Mouse (Mus musculus) liver, embryonic 16.5 days (tissue): ENCODE data around the gene Cited4. TPM values are rescaled to one million over a fixed set of nuclear protein-coding genes. Genes with fewer than 3 reads are reported as not detected.

Experiments used
- ATAC-seq: fragments of 200-750 bp; cut with Nextera tagmentation; 2 replicates; pipeline ENCODE4 v1.8.0; 2017; ENCODE audit warnings: low read depth, mild to moderate bottlenecking, moderate number of reproducible peaks, moderate library complexity
- H3K27ac ChIP-seq: fragments of 300-500 bp; sonication (generic); 2 replicates; pipeline ENCODE4 v1.5.1; 2014; ENCODE audit warnings: mild to moderate bottlenecking, low read length
- H3K27me3 ChIP-seq: fragments of 300-500 bp; sonication (generic); 2 replicates; pipeline ENCODE4 v1.6.1; 2014; ENCODE audit warnings: low read depth, low read length, mixed read lengths; ENCODE audit not compliant: control insufficient read depth, insufficient read depth
- H3K36me3 ChIP-seq: fragments of 300-500 bp; sonication (generic); 2 replicates; pipeline ENCODE4 v1.6.1; 2014; ENCODE audit warnings: mild to moderate bottlenecking; ENCODE audit not compliant: control insufficient read depth, insufficient read depth
- H3K4me1 ChIP-seq: fragments of 300-500 bp; sonication (generic); 2 replicates; pipeline ENCODE4 v1.6.1; 2014; ENCODE audit warnings: low read depth, low read length, mixed read lengths; ENCODE audit not compliant: control insufficient read depth
- H3K4me2 ChIP-seq: fragments of 300-500 bp; sonication (generic); 2 replicates; pipeline ENCODE4 v1.6.1; 2014; ENCODE audit warnings: low read depth, low read length, mixed read lengths
- H3K4me3 ChIP-seq: fragments of 300-500 bp; sonication (generic); 2 replicates; pipeline ENCODE4 v1.5.1; 2014; ENCODE audit warnings: low read depth, mild to moderate bottlenecking, low read length
- H3K9ac ChIP-seq: fragments of 300-500 bp; sonication (generic); 2 replicates; pipeline ENCODE4 v1.6.1; 2014; ENCODE audit warnings: low read depth, low read length
- H3K9me3 ChIP-seq: fragments of 300-500 bp; sonication (generic); replicated peaks from 2 replicates; pipeline ENCODE4 v1.6.1; 2016; ENCODE audit warnings: low read length; ENCODE audit not compliant: control insufficient read depth
- WGBS: fragments of 180-500 bp; shearing (Covaris S2); extraction: QIAGEN DNeasy Blood & Tissue Kit; methylation state at CpG from one replicate; pipeline ENCODE4 v1.1.7; 2014; ENCODE audit not compliant: insufficient replicate concordance; 5-methylcytosine and 5-hydroxymethylcytosine counted together
- polyA plus RNA-seq: library from polyadenylated mRNA; unstranded; fragments of >200 nt; fragmentation: Nextera tagmentation; extraction: Ambion mirVana; gene quantifications from 2 replicates; pipeline ENCODE4 v1.2.1, GENCODE M21; 2015

The Cited4 gene
- polyA plus RNA-seq, 1 experiment from 2014 or later: 44.1 TPM

DNA sequence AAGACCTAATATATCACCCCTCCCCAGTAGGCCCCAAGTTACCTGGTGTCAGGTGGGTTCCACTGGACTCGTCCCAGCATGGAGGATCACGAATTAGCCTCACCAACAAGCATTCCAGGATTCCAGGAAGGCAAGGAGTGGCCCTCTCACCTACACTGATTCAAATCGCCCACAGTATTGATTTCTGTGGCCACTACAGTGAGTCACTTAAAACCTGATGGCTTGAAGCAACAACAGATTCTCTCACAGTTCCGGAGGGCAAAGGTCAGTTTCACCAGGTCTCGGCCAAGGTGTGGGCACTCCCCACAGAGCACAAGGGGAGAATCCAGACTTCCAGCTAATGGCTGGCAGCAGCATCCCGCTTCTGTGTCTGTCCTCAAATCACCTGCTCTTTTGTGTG lies 22.9 kb downstream of the Cited4 start:
- WGBS: 44% methylated on average over 6 of the region's 6 CpGs
- peaks cover 4% of the 10 kb centered on the region; the same call in 1 of the 2 replicates for H3K27me3 ChIP-seq
- H3K9me3 ChIP-seq: no peaks in the 10 kb centered on the region
- no peak overlapping the region for H3K4me2 ChIP-seq
- H3K9ac ChIP-seq: no peak overlapping the region
- no peak overlapping the region for H3K4me3 ChIP-seq
- no peak for ATAC-seq
- no peaks in the 10 kb centered on the region for H3K4me1 ChIP-seq
- no peaks in the 10 kb centered on the region for H3K36me3 ChIP-seq
- no peak overlapping the region for H3K27ac ChIP-seq

DNA sequence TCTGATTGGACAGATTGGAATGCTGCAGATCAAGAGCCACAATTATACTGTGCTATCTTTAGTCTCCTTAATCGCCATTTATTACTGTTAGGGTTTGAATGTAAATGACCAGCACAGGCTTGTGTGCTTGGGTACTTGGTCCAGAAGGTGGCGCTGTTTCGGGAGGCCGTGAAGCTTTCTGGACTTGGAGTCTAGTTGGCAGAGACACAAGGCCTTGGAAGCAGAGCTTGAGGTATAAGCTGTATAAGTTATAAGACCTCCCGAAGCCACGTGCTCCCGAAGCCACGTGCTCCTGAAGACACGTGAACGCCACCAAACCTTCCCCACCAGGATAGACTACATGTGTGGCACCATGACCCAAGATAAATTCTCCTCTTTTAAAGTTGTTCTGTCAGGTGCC lies 26.3 kb downstream of the Cited4 start:
- Histone ChIP-seq H3K4me3 (no peak overlapping the region), H3K27ac (no peak overlapping the region), H3K4me1 (no peaks in the 10 kb centered on the region; the same call in 1 of the 2 replicates), H3K9ac (no peak overlapping the region), H3K4me2 (no peak overlapping the region), H3K36me3 (no peaks in the 10 kb centered on the region), H3K9me3 (no peaks in the 10 kb centered on the region), H3K27me3 (peaks cover 13% of the 10 kb centered on the region)
- WGBS: 39% methylated on average over 10 of the region's 10 CpGs
- ATAC-seq: no peak

DNA sequence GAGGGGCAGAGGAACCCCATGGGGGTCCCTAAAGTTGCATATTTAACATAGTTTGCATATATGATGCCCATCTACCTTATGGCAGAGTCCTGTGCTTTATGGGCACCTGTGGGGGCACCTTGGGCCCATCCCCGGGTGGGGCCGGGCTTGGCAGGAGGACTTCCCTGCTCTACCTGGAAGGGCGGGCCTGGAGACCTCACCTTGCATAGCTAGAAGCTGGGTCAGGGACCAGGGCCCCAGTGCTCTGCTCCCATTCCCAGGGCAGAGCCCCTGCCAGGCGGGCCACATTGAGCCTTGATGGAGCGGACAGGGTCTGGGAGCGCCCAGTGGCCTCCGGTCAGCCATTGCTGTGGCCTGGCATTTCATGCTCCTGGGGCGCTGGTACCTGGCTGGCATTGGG lies 31.0 kb downstream of the Cited4 start:
- H3K9me3 ChIP-seq: no peaks in the 10 kb centered on the region
- no peak overlapping the region for H3K9ac ChIP-seq
- H3K4me1 ChIP-seq: peaks cover 3% of the 10 kb centered on the region
- no peak overlapping the region for H3K4me2 ChIP-seq
- ATAC-seq: no peak
- 85% methylated on average over 8 of the region's 8 CpGs for WGBS
- H3K27ac ChIP-seq: no peak overlapping the region
- no peaks in the 10 kb centered on the region for H3K36me3 ChIP-seq
- H3K27me3 ChIP-seq: peaks cover 32% of the 10 kb centered on the region
- H3K4me3 ChIP-seq: no peak overlapping the region

DNA sequence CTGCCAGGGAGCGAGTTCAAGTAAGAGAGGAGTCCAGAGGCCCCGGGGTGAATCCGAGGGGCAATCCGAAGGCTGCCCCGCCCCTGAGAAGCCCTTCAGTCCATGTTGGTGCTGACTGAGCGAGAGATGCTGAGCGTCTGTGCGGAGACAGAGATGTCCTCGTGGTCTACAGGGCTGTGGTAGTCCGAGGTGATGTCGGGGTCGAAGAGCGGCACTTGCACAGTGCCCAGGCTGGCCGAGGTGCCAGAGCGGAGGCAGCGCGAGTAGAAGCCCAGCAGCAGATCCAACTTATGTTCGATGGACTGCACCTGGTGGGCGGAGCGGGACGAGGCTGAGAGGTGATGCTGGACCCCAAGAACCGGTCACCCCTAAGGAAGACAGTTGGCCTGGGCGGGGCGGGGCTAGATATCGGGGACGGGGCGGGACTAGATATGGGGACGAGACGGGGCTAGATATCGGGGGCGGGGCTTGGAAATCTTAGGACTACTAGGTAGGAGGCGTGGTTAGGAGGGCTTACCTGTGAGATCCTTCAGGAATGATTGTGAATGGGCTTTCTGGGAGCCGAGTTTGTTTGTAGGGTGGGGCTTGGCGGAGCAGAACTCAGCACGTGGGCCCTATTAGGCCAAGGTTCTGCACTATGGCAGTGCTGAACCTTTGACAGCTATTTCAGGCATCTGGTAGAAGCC lies 31.6 kb downstream of the Cited4 start:
- WGBS: 14% methylated on average over 35 of the region's 35 CpGs
- ATAC-seq: peak; percentile 48; the same call in 1 of the 2 replicates

DNA sequence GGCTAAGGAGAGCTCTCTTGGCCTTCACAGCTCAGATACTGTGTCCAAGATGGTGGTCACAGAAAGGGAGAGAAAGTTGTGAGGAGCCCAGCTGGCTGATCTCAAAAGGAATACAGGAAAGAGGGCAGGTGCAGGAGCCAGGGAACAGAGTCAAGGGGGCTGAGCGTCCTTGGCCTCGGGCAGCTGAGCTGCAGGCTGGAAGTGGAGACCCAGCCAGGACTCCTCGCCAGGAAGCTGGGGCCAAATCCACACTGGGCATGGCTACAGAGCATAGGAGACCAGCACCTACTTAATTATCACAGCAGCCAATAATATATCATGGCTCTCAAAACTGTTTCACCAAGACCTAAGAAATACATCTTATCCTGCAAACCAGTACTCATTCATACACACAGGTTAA lies 34.8 kb downstream of the Cited4 start:
- H3K4me2 ChIP-seq: no peak overlapping the region
- no peak overlapping the region for H3K4me3 ChIP-seq
- no peak for ATAC-seq
- H3K36me3 ChIP-seq: no peaks in the 10 kb centered on the region
- H3K4me1 ChIP-seq: peaks cover 3% of the 10 kb centered on the region
- H3K27me3 ChIP-seq: peaks cover 26% of the 10 kb centered on the region
- WGBS: 67% methylated on average over 3 of the region's 3 CpGs
- no peak overlapping the region for H3K27ac ChIP-seq
- no peaks in the 10 kb centered on the region for H3K9me3 ChIP-seq
- no peak overlapping the region for H3K9ac ChIP-seq

More for the DNA sequence above, 31.6 kb downstream of the Cited4 start:
- Histone ChIP-seq H3K4me1 (peaks cover 3% of the 10 kb centered on the region), H3K27me3 (peaks cover 31% of the 10 kb centered on the region), H3K36me3 (no peaks in the 10 kb centered on the region), H3K4me3 (no peak overlapping the region), H3K4me2 (0 out of 2 replicates have a peak overlapping the region, but pooled peaks have one; percentile 22), H3K9ac (no peak overlapping the region), H3K27ac (no peak overlapping the region), H3K9me3 (no peaks in the 10 kb centered on the region)

DNA sequence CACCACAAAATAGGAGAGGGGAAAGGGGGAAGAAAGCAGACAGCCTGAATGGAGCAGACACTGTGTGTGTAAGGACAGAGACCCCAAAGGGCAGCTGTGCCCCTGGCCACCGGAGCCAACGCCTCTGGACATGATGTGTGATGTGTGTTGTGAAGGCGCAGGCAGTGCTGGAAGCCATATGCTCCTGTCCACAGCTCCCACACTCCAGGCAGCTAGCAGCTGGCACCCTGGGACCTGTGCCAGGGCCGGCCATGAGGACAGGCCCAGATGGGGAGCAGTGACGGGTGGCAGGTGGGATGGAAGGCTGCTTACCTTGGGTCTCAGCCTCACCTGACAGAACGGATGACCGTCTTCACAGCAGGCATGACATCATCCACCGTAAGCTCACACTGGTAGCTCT lies 35.7 kb downstream of the Cited4 start:
- no peak overlapping the region for H3K4me3 ChIP-seq
- no peak for ATAC-seq
- no peak overlapping the region for H3K4me2 ChIP-seq
- no peak overlapping the region for H3K9ac ChIP-seq
- H3K36me3 ChIP-seq: no peaks in the 10 kb centered on the region
- H3K27ac ChIP-seq: no peak overlapping the region
- H3K4me1 ChIP-seq: peaks cover 3% of the 10 kb centered on the region
- H3K9me3 ChIP-seq: no peaks in the 10 kb centered on the region
- 53% methylated on average over 8 of the region's 8 CpGs for WGBS
- peaks cover 26% of the 10 kb centered on the region for H3K27me3 ChIP-seq

DNA sequence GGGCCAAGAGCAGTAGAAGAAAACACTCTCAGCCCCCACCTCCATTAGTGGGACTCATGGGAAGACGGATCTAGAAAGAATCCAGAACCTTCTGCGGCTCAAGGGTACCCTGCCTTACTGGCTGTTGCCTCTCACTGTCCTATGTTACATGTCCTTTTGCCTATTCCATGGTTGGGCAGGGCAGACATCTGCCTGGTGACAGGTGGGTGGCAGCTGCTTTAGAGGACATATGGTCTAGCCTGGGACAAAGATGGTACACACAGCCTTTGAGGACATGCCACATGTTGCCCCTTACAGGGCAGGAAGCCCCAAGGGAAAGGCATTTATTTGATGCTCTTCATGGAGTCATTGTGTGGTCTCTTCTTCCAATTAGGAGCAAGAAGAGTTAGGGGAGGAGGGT lies 36.1 kb downstream of the Cited4 start:
- Histone ChIP-seq H3K4me2 (no peak overlapping the region), H3K9ac (no peak overlapping the region), H3K4me1 (peaks cover 3% of the 10 kb centered on the region), H3K27me3 (peaks cover 21% of the 10 kb centered on the region), H3K9me3 (no peaks in the 10 kb centered on the region), H3K4me3 (no peak overlapping the region), H3K36me3 (no peaks in the 10 kb centered on the region), H3K27ac (no peak overlapping the region)
- 72% methylated on average over 2 of the region's 2 CpGs for WGBS
- ATAC-seq: no peak

DNA sequence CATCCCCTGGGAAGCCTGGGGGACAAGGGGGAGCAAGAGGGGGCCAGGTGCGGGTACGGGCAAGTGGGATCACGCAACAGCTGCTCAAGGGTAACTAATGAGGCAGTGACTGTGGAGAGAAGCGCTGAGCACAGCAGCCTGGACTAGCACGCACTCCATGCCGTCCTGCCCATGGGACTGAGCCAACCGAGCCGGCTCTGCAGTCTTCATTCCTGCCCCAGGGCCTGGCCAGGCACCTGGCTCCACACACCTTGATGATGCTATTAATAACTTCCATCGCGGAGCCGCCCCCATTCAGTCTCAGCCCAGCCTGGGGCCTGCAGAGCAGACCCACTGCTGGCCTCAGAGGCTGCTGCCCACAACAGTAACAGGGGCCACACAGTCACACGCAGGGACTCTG lies 45.9 kb downstream of the Cited4 start:
- H3K36me3 ChIP-seq: no peaks in the 10 kb centered on the region
- no peak overlapping the region for H3K4me3 ChIP-seq
- H3K4me1 ChIP-seq: peaks cover 7% of the 10 kb centered on the region
- no peak overlapping the region for H3K4me2 ChIP-seq
- no peak for ATAC-seq
- H3K27me3 ChIP-seq: peaks cover 26% of the 10 kb centered on the region
- no peaks in the 10 kb centered on the region for H3K9me3 ChIP-seq
- no peak overlapping the region for H3K27ac ChIP-seq
- 72% methylated on average over 12 of the region's 12 CpGs for WGBS
- H3K9ac ChIP-seq: no peak overlapping the region

DNA sequence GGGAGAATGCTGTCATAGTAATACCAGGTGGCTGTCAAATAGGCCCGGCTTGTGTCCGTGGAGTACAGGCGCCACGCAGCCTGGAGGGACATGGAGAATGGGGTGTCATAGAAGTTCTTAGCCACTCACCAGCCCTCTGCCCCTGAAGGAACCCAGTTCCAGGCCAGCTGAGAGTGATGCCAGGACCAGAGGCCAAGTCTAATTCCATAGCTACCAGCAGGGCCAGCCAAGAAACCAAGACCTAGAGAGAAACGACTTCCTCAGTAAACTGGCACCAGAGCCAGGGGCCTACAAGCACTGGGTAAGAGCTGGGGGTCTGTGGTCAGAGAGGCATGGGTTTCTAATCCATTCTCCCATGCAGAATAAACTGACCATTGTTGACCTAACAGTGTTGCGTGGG lies 46.6 kb downstream of the Cited4 start:
- Histone ChIP-seq H3K4me3 (no peak overlapping the region), H3K27ac (no peak overlapping the region), H3K4me2 (no peak overlapping the region), H3K36me3 (no peaks in the 10 kb centered on the region), H3K9me3 (no peaks in the 10 kb centered on the region), H3K9ac (no peak overlapping the region), H3K4me1 (peaks cover 7% of the 10 kb centered on the region), H3K27me3 (peaks cover 30% of the 10 kb centered on the region)
- ATAC-seq: no peak
- 84% methylated on average over 6 of the region's 6 CpGs for WGBS
